Comparison of ENCODE assay signal across 29 mouse cellular contexts in genomic region chr12:7512579-7513248, GRCm38 (mm10).
DNase-seq lines count a peak whose midpoint lies in the region; ATAC-seq and TF ChIP-seq lines count a peak whose summit lies in the region.
"Had no signal": no experiment of that assay in that cellular context is flagged by ENCODE, and none has a peak within 500 bp of the region (broad histone marks: within the 10 kb centered on the region; RNA-seq: fewer than 3 reads in every experiment).

No protein-coding gene starts in this region.

- no peak overlapping the region for H3K4me2 ChIP-seq in forebrain, embryonic 12.5 days
- H3K4me2 ChIP-seq in midbrain, embryonic 12.5 days (replicated peaks) = no peak overlapping the region
- H3K4me2 ChIP-seq in midbrain, embryonic 16.5 days (ENCODE audit: low read length) = no peak overlapping the region
- no peak overlapping the region for H3K4me2 ChIP-seq in forebrain, embryonic 15.5 days (replicated peaks)
- H3K4me2 ChIP-seq in heart, embryonic 12.5 days = no peak overlapping the region
- H3K4me2 ChIP-seq: embryonic facial prominence, embryonic 15.5 days; heart, embryonic 11.5 days; heart, embryonic 15.5 days; hindbrain, embryonic 14.5 days had no signal

- no peaks in the 10 kb centered on the region for H3K9me3 ChIP-seq in forebrain, embryonic 12.5 days
- no peaks in the 10 kb centered on the region for H3K9me3 ChIP-seq in forebrain, embryonic 10.5 days
- H3K9me3 ChIP-seq in midbrain, embryonic 12.5 days = no peaks in the 10 kb centered on the region
- no peaks in the 10 kb centered on the region for H3K9me3 ChIP-seq in midbrain, embryonic 16.5 days (replicated peaks; ENCODE audit: control insufficient read depth, low read length, poor library complexity, severe bottlenecking)
- no peaks in the 10 kb centered on the region for H3K9me3 ChIP-seq in forebrain, embryonic 15.5 days
- no peaks in the 10 kb centered on the region for H3K9me3 ChIP-seq in heart, embryonic 12.5 days (replicated peaks)
- H3K9me3 ChIP-seq: embryonic facial prominence, embryonic 15.5 days; G1E; heart, embryonic 15.5 days had no signal

- no peak overlapping the region for H3K9ac ChIP-seq in forebrain, embryonic 12.5 days
- no peak overlapping the region for H3K9ac ChIP-seq in midbrain, embryonic 12.5 days (replicated peaks)
- no peak overlapping the region for H3K9ac ChIP-seq in midbrain, embryonic 16.5 days (ENCODE audit: low read depth, low read length)
- H3K9ac ChIP-seq in forebrain, embryonic 15.5 days (replicated peaks) = no peak overlapping the region
- no peak overlapping the region for H3K9ac ChIP-seq in heart, embryonic 12.5 days
- H3K9ac ChIP-seq: embryonic facial prominence, embryonic 15.5 days; heart, embryonic 15.5 days; hindbrain, embryonic 14.5 days had no signal

- H3K4me3 ChIP-seq in forebrain, embryonic 12.5 days (replicated peaks) = no peak overlapping the region
- no peak overlapping the region for H3K4me3 ChIP-seq in forebrain, embryonic 10.5 days
- no peak overlapping the region for H3K4me3 ChIP-seq in midbrain, embryonic 12.5 days
- no peak overlapping the region for H3K4me3 ChIP-seq in midbrain, embryonic 16.5 days (ENCODE audit: low read depth, low read length)
- H3K4me3 ChIP-seq in forebrain, embryonic 15.5 days = no peak overlapping the region
- no peak overlapping the region for H3K4me3 ChIP-seq in heart, embryonic 12.5 days
- H3K4me3 ChIP-seq: embryonic facial prominence, embryonic 15.5 days; gastrocnemius, adult 2 months; heart, embryonic 15.5 days had no signal

- 75% methylated on average over 12 of the region's 12 CpGs for WGBS in forebrain, embryonic 12.5 days
- WGBS in forebrain, embryonic 10.5 days = 91% methylated on average over 12 of the region's 12 CpGs
- 74% methylated on average over 12 of the region's 12 CpGs for WGBS in midbrain, embryonic 12.5 days
- WGBS in midbrain, embryonic 16.5 days = 73% methylated on average over 12 of the region's 12 CpGs
- 61% methylated on average over 12 of the region's 12 CpGs for WGBS in forebrain, embryonic 15.5 days
- 86% methylated on average over 12 of the region's 12 CpGs for WGBS in heart, embryonic 12.5 days

- peak; percentile 75 for ATAC-seq in forebrain, embryonic 12.5 days (ENCODE audit: low FRiP score)
- ATAC-seq in midbrain, embryonic 12.5 days (ENCODE audit: low FRiP score, low read depth) = peak; percentile 49; the same call in 1 of the 2 replicates
- no peak for ATAC-seq in midbrain, embryonic 16.5 days
- peak; percentile 53 for ATAC-seq in forebrain, embryonic 15.5 days (replicated peaks)
- ATAC-seq in heart, embryonic 12.5 days (ENCODE audit: insufficient number of reproducible peaks, low FRiP score) = no peak
- ATAC-seq: intestine, postnatal 0 days; Patski had no signal

- no peak for DNase-seq in forebrain, embryonic 10.5 days (ENCODE audit: extremely low spot score, low spot score)
- peak; percentile 60 for DNase-seq in brain, embryonic 14.5 days (ENCODE audit: low read depth)
- DNase-seq in lung, postnatal 10 days = no peak
- DNase-seq: adrenal gland, postnatal 14 days; B cell, adult 2 months; cerebellum, adult 11-12 months; cerebellum, adult 8-10 months; cerebellum, postnatal 10 days; cerebellum, postnatal 36 days; embryo, embryonic 11 days; gastrocnemius, adult 2 months; gastrocnemius, postnatal 14 days; heart, adult 11 months; heart, postnatal 10 days; heart, postnatal 36 days; kidney, adult 2 months had no signal

- TF ChIP-seq CTCF in brain, embryonic 14.5 days (IDR thresholded peaks at IDR 0.05; ENCODE audit: borderline replicate concordance, extremely low read depth, insufficient read depth, insufficient read length) = no peak

- no peak overlapping the region for H3K27ac ChIP-seq in forebrain, embryonic 12.5 days
- H3K27ac ChIP-seq in forebrain, embryonic 10.5 days = no peak overlapping the region
- no peak overlapping the region for H3K27ac ChIP-seq in midbrain, embryonic 12.5 days (replicated peaks)
- H3K27ac ChIP-seq in midbrain, embryonic 16.5 days (ENCODE audit: low read length) = no peak overlapping the region
- peak overlapping the region; percentile 10; the same call in 1 of the 2 replicates for H3K27ac ChIP-seq in forebrain, embryonic 15.5 days (replicated peaks)
- H3K27ac ChIP-seq in heart, embryonic 12.5 days (ENCODE audit: poor library complexity, severe bottlenecking) = no peak overlapping the region
- H3K27ac ChIP-seq: embryonic facial prominence, embryonic 15.5 days; gastrocnemius, adult 2 months; heart, embryonic 15.5 days; hindbrain, embryonic 14.5 days had no signal

- H3K4me1 ChIP-seq in forebrain, embryonic 12.5 days = no peaks in the 10 kb centered on the region
- no peaks in the 10 kb centered on the region for H3K4me1 ChIP-seq in forebrain, embryonic 10.5 days
- no peaks in the 10 kb centered on the region for H3K4me1 ChIP-seq in midbrain, embryonic 12.5 days
- H3K4me1 ChIP-seq in midbrain, embryonic 16.5 days (ENCODE audit: control insufficient read depth, insufficient read depth, low read length) = no peaks in the 10 kb centered on the region
- peaks cover 10% of the 10 kb centered on the region; the same call in 1 of the 2 replicates for H3K4me1 ChIP-seq in forebrain, embryonic 15.5 days
- no peaks in the 10 kb centered on the region for H3K4me1 ChIP-seq in heart, embryonic 12.5 days (replicated peaks)
- H3K4me1 ChIP-seq: embryonic facial prominence, embryonic 15.5 days; heart, embryonic 15.5 days had no signal

- TF ChIP-seq POLR2A in brain, embryonic 14.5 days (IDR thresholded peaks at IDR 0.05; ENCODE audit: borderline replicate concordance, extremely low read depth, insufficient read depth, insufficient read length, poor library complexity, severe bottlenecking) = no peak

- H3K27me3 ChIP-seq in forebrain, embryonic 12.5 days = no peaks in the 10 kb centered on the region
- H3K27me3 ChIP-seq in forebrain, embryonic 10.5 days (ENCODE audit: poor library complexity, severe bottlenecking) = no peaks in the 10 kb centered on the region
- H3K27me3 ChIP-seq in midbrain, embryonic 12.5 days = no peaks in the 10 kb centered on the region
- H3K27me3 ChIP-seq in midbrain, embryonic 16.5 days (ENCODE audit: control insufficient read depth, insufficient read depth, low read depth, low read length) = no peaks in the 10 kb centered on the region
- H3K27me3 ChIP-seq in forebrain, embryonic 15.5 days = no peaks in the 10 kb centered on the region
- H3K27me3 ChIP-seq in heart, embryonic 12.5 days (replicated peaks) = no peaks in the 10 kb centered on the region
- H3K27me3 ChIP-seq: CH12.LX; embryonic facial prominence, embryonic 15.5 days; heart, embryonic 15.5 days had no signal

- no peaks in the 10 kb centered on the region for H3K36me3 ChIP-seq in forebrain, embryonic 12.5 days (replicated peaks)
- H3K36me3 ChIP-seq in forebrain, embryonic 10.5 days (replicated peaks) = no peaks in the 10 kb centered on the region
- H3K36me3 ChIP-seq in midbrain, embryonic 12.5 days = no peaks in the 10 kb centered on the region
- H3K36me3 ChIP-seq in midbrain, embryonic 16.5 days (ENCODE audit: control insufficient read depth, insufficient read depth, low read length) = no peaks in the 10 kb centered on the region
- H3K36me3 ChIP-seq in forebrain, embryonic 15.5 days = no peaks in the 10 kb centered on the region
- H3K36me3 ChIP-seq in heart, embryonic 12.5 days = no peaks in the 10 kb centered on the region
- H3K36me3 ChIP-seq: embryonic facial prominence, embryonic 15.5 days; G1E; heart, embryonic 15.5 days had no signal

Comparison
In these comparisons a context has a peak if more than half of its experiments do, and no peak if none do; other contexts are left out.
1. ATAC-seq: peak in forebrain, embryonic 12.5 days (single experiment), midbrain, embryonic 12.5 days (single experiment) and forebrain, embryonic 15.5 days (single experiment); none in midbrain, embryonic 16.5 days (single experiment) and heart, embryonic 12.5 days (single experiment).